Mouse (Mus musculus) C2C12 (cell line): ENCODE measurements around the gene Acadl. TPM values are rescaled to one million over a fixed set of nuclear protein-coding genes. Genes with fewer than 3 reads are reported as not detected.

Experiments used
- H3K27me3 ChIP-seq: one replicate; pipeline ENCODE4 v1.6.1; 2011; ENCODE audit not compliant: control insufficient read depth, insufficient read depth, insufficient read length
- H3K36me3 ChIP-seq: one replicate; pipeline ENCODE4 v1.6.1; 2011; ENCODE audit not compliant: control insufficient read depth, insufficient read depth
- H3K4me3 ChIP-seq: one replicate; pipeline ENCODE4 v1.5.1; 2011; ENCODE audit warnings: mild to moderate bottlenecking, control low read depth; ENCODE audit not compliant: poor library complexity, insufficient read depth, severe bottlenecking
- H3K79me2 ChIP-seq: one replicate; pipeline ENCODE4 v1.6.1; 2011; ENCODE audit not compliant: control insufficient read depth, insufficient read depth
- H3K79me3 ChIP-seq: one replicate; pipeline ENCODE4 v1.6.1; 2011; ENCODE audit warnings: low read depth, control low read depth
- H3ac ChIP-seq: one replicate; pipeline ENCODE3; 2011; ENCODE audit warnings: low read depth; ENCODE audit not compliant: control insufficient read depth, insufficient read length
- CEBPB ChIP-seq: IDR thresholded peaks from one replicate; pipeline ENCODE4 v1.6.1; 2011; ENCODE audit warnings: low read depth, mild to moderate bottlenecking, control low read depth, moderate library complexity
- CTCF ChIP-seq: IDR thresholded peaks from one replicate; pipeline ENCODE4 v1.5.1; 2011; ENCODE audit not compliant: control insufficient read depth, insufficient read depth, insufficient read length
- FOSL1 ChIP-seq: IDR thresholded peaks from one replicate; pipeline ENCODE4 v1.8.0; 2011; ENCODE audit warnings: mild to moderate bottlenecking, low read length; ENCODE audit not compliant: poor library complexity, insufficient read depth, severe bottlenecking
- MAX ChIP-seq: IDR thresholded peaks from one replicate; pipeline ENCODE4 v1.6.1; 2011; ENCODE audit warnings: mild to moderate bottlenecking, control low read depth
- MYOD1 ChIP-seq: IDR thresholded peaks from one replicate; pipeline ENCODE4 v1.6.1; 2011; ENCODE audit warnings: low read depth; ENCODE audit not compliant: control insufficient read depth, insufficient read length
- MYOG ChIP-seq: IDR thresholded peaks from one replicate; pipeline ENCODE4 v1.6.1; 2011; ENCODE audit not compliant: control insufficient read depth, insufficient read length; ENCODE audit errors: extremely low read depth
- USF1 ChIP-seq: IDR thresholded peaks from one replicate; pipeline ENCODE4 v1.6.1; 2011; ENCODE audit warnings: low read depth, mild to moderate bottlenecking, control low read depth, moderate library complexity
- polyA plus RNA-seq: library from polyadenylated mRNA; unstranded; fragments of >200 nt; fragmentation: generic; extraction: Trizol; gene quantifications from one replicate; pipeline ENCODE4 v1.2.1, GENCODE M21; 2012; ENCODE audit warnings: missing spikeins

Acadl gene
- polyA plus RNA-seq, 1 experiment, result 96.7 TPM

- no peaks in the 10 kb centered on the region for H3K36me3 ChIP-seq
- H3K27me3 ChIP-seq, result no peaks in the 10 kb centered on the region
- peak overlapping the region; percentile 56 for H3K4me3 ChIP-seq
- peak overlapping the region; percentile 70 for H3ac ChIP-seq
- no peak for TF ChIP-seq MYOD1
- TF ChIP-seq MYOG, result no peak
- TF ChIP-seq FOSL1, result no peak
- TF ChIP-seq USF1, result no peak
- no peak for TF ChIP-seq MAX
- no peak for TF ChIP-seq CTCF
- TF ChIP-seq CEBPB, result no peak
- H3K79me2 ChIP-seq, result peaks cover 34% of the 10 kb centered on the region
- peaks cover 10% of the 10 kb centered on the region for H3K79me3 ChIP-seq
Measured at GRCm38 (mm10) chr1:66817865-66818315, 45.2 kb downstream of the Acadl start.

DNA sequence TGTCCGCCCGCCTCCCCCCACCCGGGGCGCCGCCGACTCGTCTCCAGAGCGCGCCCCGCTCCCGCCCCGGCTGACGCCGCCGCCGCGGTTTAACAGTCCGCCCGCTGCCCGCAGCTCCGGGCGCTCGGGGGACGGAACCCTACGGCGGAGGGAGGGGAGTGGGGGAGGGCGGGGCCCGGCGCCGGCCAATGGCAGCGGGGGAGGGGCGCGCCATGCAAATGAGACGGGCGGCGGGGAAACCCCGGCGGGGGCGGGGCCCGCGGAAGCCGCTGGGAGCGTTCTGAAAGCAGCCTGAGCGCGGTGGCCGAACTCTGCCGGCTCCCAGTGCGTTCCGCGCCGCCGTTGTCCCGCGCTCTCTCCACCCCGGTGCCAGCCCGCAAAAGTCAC lies 45.6 kb downstream of the Acadl start, which contains the start of gene Kansl1l:
TSS of gene Kansl1l (minus strand) at position 110 of the 387 bp plus-strand sequence.
- Histone ChIP-seq H3K4me3 (peak within 1 kb of the TSS; percentile 56), H3K79me2 (peaks cover 38% of the 10 kb centered on the region), H3K36me3 (no peaks in the 10 kb centered on the region), H3K27me3 (no peaks in the 10 kb centered on the region), H3K79me3 (peaks cover 10% of the 10 kb centered on the region), H3ac (peak within 1 kb of the TSS; percentile 96)
- TF ChIP-seq FOSL1 (no peak), USF1 (no peak), MYOD1 (no peak), CEBPB (no peak), MYOG (no peak), CTCF (no peak), MAX (no peak)

DNA sequence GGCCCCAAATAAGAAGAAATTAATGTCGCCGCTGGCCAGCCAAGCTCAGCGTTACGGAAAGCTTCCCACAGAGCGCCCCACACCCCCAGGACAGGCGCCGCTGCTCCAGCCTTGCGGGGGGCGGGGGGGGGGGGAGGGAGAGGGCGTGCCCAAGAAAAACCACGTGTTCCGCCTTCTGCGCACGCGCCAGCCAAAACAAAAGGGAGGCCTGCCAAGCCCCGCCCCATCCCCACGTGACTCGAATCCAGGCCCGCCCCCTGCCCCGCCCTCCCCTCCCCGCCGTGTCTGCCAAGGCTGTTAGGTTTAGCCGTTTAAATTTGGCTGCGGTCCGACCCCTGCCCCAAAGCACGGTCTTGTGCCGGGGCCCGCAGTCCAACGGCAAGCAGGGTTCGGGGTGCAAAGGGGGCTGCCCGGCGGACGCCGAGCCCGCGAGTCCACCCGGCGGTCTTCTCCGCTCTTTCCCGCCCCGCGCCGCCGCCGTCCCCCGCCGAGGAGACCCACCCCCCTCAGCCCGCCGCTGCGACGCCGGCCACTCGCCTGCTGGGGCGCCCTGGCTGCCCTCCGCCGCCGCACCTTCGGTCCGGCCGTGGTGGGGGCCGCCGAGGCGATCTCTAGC lies 46.1 kb downstream of the Acadl start:
- Histone ChIP-seq H3K27me3 (no peaks in the 10 kb centered on the region), H3K4me3 (peak overlapping the region; percentile 56), H3K79me3 (peaks cover 10% of the 10 kb centered on the region), H3ac (peak overlapping the region; percentile 94), H3K36me3 (no peaks in the 10 kb centered on the region), H3K79me2 (peaks cover 43% of the 10 kb centered on the region)
- peak; percentile 16 for TF ChIP-seq CTCF
- no peak for TF ChIP-seq FOSL1
- TF ChIP-seq MAX, result no peak
- TF ChIP-seq MYOD1, result no peak
- peak; percentile 41 for TF ChIP-seq USF1
- TF ChIP-seq MYOG, result no peak
- TF ChIP-seq CEBPB, result no peak

DNA sequence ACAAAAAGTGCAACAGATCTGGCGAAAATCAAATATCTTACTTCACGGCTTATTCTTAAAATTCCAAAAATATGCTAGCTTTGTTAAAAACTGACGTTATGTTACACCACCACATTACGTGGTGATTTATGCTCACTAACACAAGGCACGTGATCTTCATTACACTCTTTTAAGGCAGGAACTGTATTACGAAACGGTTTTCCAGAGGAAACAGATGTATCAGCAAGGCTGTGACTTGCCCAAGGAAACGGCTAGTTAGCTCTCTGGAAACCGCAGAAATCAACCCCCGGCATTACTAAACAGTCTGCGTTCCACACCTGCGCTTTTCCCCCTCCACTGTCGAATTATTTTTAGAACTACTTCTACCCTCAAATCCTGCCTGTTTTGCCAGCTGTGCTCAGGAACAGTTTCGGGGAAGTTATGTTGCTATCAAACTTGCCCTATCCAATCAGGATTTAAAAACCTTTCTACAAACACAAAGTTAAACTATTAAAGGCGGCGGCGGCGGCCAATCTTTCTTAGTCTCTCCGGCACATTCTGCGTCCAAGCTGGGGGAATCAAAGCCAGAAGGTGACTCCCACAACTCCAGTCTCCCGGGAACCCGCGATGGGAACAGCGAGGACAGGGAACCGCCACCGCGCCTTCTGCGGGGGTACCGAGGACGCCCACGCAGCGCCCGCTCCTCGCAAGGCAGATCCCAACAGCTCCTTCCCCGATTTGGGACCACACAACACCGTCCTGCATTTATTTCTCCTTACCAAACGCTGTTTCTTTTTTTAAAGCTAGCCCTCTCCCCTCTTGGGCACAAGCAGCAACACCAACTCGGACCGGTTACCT lies 46.9 kb downstream of the Acadl start:
- TF ChIP-seq USF1, result peak; percentile 98
- no peak for TF ChIP-seq MAX
- TF ChIP-seq FOSL1, result no peak
- peak; percentile 61 for TF ChIP-seq MYOD1
- TF ChIP-seq CTCF, result no peak
- H3K27me3 ChIP-seq, result no peaks in the 10 kb centered on the region

GRCm38 (mm10) chr1:66814756-66815155 lies 48.3 kb downstream of the Acadl start:
- H3K4me3 ChIP-seq, result no peak overlapping the region
- no peaks in the 10 kb centered on the region for H3K36me3 ChIP-seq
- no peaks in the 10 kb centered on the region for H3K27me3 ChIP-seq
- H3K79me2 ChIP-seq, result peaks cover 64% of the 10 kb centered on the region
- peaks cover 12% of the 10 kb centered on the region for H3K79me3 ChIP-seq
- TF ChIP-seq FOSL1, result no peak
- no peak overlapping the region for H3ac ChIP-seq

More for the DNA sequence above, 46.9 kb downstream of the Acadl start:
- Histone ChIP-seq H3K4me3 (peak overlapping the region; percentile 56), H3K36me3 (no peaks in the 10 kb centered on the region), H3K79me2 (peaks cover 50% of the 10 kb centered on the region), H3ac (peak overlapping the region; percentile 96), H3K79me3 (peaks cover 10% of the 10 kb centered on the region)

DNA sequence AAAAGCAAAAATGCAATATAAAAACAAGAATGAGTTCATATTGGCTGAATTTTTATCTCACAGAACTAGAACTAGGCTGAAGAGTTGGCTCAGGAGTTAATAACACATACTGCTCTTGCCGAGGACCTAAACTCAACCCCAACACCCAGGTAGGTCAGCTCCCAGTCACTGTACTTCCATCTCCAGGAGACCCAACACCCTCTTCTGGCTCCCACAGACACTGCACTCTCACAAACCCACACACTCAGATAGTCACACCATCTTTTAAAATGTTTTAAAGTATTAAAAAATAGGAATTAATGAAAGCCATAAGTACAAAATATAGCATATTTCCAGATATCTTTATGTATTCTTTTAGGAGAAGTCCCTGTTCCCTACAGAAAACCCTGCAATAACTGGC lies 49.9 kb downstream of the Acadl start:
- no peak overlapping the region for H3ac ChIP-seq
- H3K27me3 ChIP-seq, result no peaks in the 10 kb centered on the region
- TF ChIP-seq MYOD1 (no peak), CTCF (no peak), MYOG (no peak), MAX (no peak), CEBPB (no peak), FOSL1 (no peak), USF1 (no peak)
- no peak overlapping the region for H3K4me3 ChIP-seq
- no peaks in the 10 kb centered on the region for H3K36me3 ChIP-seq
- H3K79me3 ChIP-seq, result peaks cover 21% of the 10 kb centered on the region
- peaks cover 67% of the 10 kb centered on the region for H3K79me2 ChIP-seq
